Mouse (Mus musculus) stomach, embryonic 15.5 days (tissue): ENCODE measurements around the gene Cry2. TPM values are rescaled to one million over a fixed set of nuclear protein-coding genes. Genes with fewer than 3 reads are reported as not detected.
"Not testable (repeated sequence)": the region's sequence is repeated elsewhere in the genome, so short reads cannot be mapped to it uniquely, and the experiment has no call there.

Experiments
- ATAC-seq: fragments of 200-750 bp; cut with Nextera tagmentation; 2 replicates; pipeline ENCODE4 v1.8.0; 2017; ENCODE audit warnings: low read depth, moderate number of reproducible peaks, moderate TSS enrichment; ENCODE audit not compliant: insufficient read depth, low FRiP score
- H3K27ac ChIP-seq: fragments of 300-500 bp; sonication (generic); 2 replicates; pipeline ENCODE4 v1.5.1; 2015; ENCODE audit warnings: mild to moderate bottlenecking, inconsistent platforms
- H3K27me3 ChIP-seq: fragments of 300-500 bp; sonication (generic); replicated peaks from 2 replicates; pipeline ENCODE4 v1.6.1; 2015; ENCODE audit warnings: inconsistent platforms
- H3K36me3 ChIP-seq: fragments of 300-500 bp; sonication (generic); 2 replicates; pipeline ENCODE4 v1.6.1; 2015; ENCODE audit warnings: inconsistent platforms
- H3K4me1 ChIP-seq: fragments of 300-500 bp; sonication (generic); 2 replicates; pipeline ENCODE4 v1.6.1; 2015; ENCODE audit warnings: inconsistent platforms
- H3K4me2 ChIP-seq: fragments of 300-500 bp; sonication (generic); 2 replicates; pipeline ENCODE4 v1.6.1; 2015; ENCODE audit warnings: mild to moderate bottlenecking, inconsistent platforms
- H3K4me3 ChIP-seq: fragments of 300-500 bp; sonication (generic); replicated peaks from 2 replicates; pipeline ENCODE4 v1.5.1; 2015; ENCODE audit warnings: inconsistent platforms
- H3K9ac ChIP-seq: fragments of 300-500 bp; sonication (generic); 2 replicates; pipeline ENCODE4 v1.6.1; 2015; ENCODE audit warnings: inconsistent platforms
- H3K9me3 ChIP-seq: fragments of 300-500 bp; sonication (generic); 2 replicates; pipeline ENCODE4 v1.6.1; 2016; ENCODE audit warnings: inconsistent platforms
- WGBS: fragments of 180-500 bp; shearing (Covaris S2); methylation state at CpG from one replicate; pipeline ENCODE4 v1.1.7; 2015; 5-methylcytosine and 5-hydroxymethylcytosine counted together
- polyA plus RNA-seq: library from polyadenylated mRNA; unstranded; fragments of >200 nt; fragmentation: Nextera tagmentation; extraction: Ambion mirVana; gene quantifications from 2 replicates; pipeline ENCODE4 v1.2.1, GENCODE M21; 2015

Gene Cry2
- polyA plus RNA-seq, result 19.2 and 23.6 TPM in 2 replicates

GRCm38 (mm10) chr2:92433578-92434374 is at the start of gene Cry2:
Cry2 (minus strand) TSS chr2:92434043.
- Histone ChIP-seq H3K36me3 (no peaks in the 10 kb centered on the region), H3K27me3 (no peaks in the 10 kb centered on the region), H3K4me2 (peak within 1 kb of the TSS; percentile 92), H3K9ac (peak within 1 kb of the TSS; percentile 76), H3K27ac (peak within 1 kb of the TSS; percentile 67), H3K9me3 (no peaks in the 10 kb centered on the region), H3K4me1 (peaks cover 38% of the 10 kb centered on the region), H3K4me3 (peak within 1 kb of the TSS; percentile 89)
- 0% methylated on average over 76 of the region's 76 CpGs for WGBS
- ATAC-seq, result peak; percentile 97

- no peak overlapping the region for H3K9ac ChIP-seq
- 44% methylated on average over 5 of the region's 5 CpGs for WGBS
- H3K4me1 ChIP-seq, result no peaks in the 10 kb centered on the region
- H3K27me3 ChIP-seq, result peaks cover 18% of the 10 kb centered on the region; the same call in 1 of the 2 replicates
- no peaks in the 10 kb centered on the region for H3K36me3 ChIP-seq
- no peak overlapping the region for H3K27ac ChIP-seq
- H3K4me2 ChIP-seq, result no peak overlapping the region
- H3K9me3 ChIP-seq, result no peaks in the 10 kb centered on the region
- ATAC-seq, result no peak
- no peak overlapping the region for H3K4me3 ChIP-seq
Measured at GRCm38 (mm10) chr2:92483505-92483904, 49.7 kb upstream of the Cry2 start.

- H3K9me3 ChIP-seq, result no peaks in the 10 kb centered on the region
- no peak for ATAC-seq
- H3K9ac ChIP-seq, result no peak overlapping the region
Measured at GRCm38 (mm10) chr2:92482551-92482950, 48.7 kb upstream of the Cry2 start.

GRCm38 (mm10) chr2:92478313-92478688 is 44.5 kb upstream of the Cry2 start:
- Histone ChIP-seq H3K27me3 (no peaks in the 10 kb centered on the region), H3K9me3 (no peaks in the 10 kb centered on the region), H3K4me1 (peaks cover 7% of the 10 kb centered on the region; the same call in 1 of the 2 replicates), H3K4me3 (no peak overlapping the region), H3K27ac (no peak overlapping the region), H3K9ac (no peak overlapping the region), H3K36me3 (no peaks in the 10 kb centered on the region), H3K4me2 (no peak overlapping the region)
- 66% methylated on average over 4 of the region's 4 CpGs for WGBS
- no peak for ATAC-seq

More at GRCm38 (mm10) chr2:92482551-92482950, 48.7 kb upstream of the Cry2 start:
- Histone ChIP-seq H3K27me3 (peaks cover 18% of the 10 kb centered on the region; the same call in 1 of the 2 replicates), H3K4me1 (peaks cover 5% of the 10 kb centered on the region; the same call in 1 of the 2 replicates), H3K36me3 (no peaks in the 10 kb centered on the region), H3K27ac (no peak overlapping the region), H3K4me3 (no peak overlapping the region), H3K4me2 (no peak overlapping the region)
- 32% methylated on average over 1 of the region's 1 CpGs for WGBS

- WGBS, result 58% methylated on average over 12 of the region's 12 CpGs
- no peak overlapping the region; the same call in 1 of the 2 replicates for H3K4me2 ChIP-seq
- no peak overlapping the region for H3K9ac ChIP-seq
- no peak overlapping the region for H3K4me3 ChIP-seq
- H3K9me3 ChIP-seq, result no peaks in the 10 kb centered on the region
- H3K36me3 ChIP-seq, result no peaks in the 10 kb centered on the region
- peaks cover 7% of the 10 kb centered on the region; the same call in 1 of the 2 replicates for H3K4me1 ChIP-seq
- no peak for ATAC-seq
- no peaks in the 10 kb centered on the region for H3K27me3 ChIP-seq
- peak overlapping the region; percentile 63; the same call in 1 of the 2 replicates for H3K27ac ChIP-seq
Measured at GRCm38 (mm10) chr2:92477672-92478312, 43.9 kb upstream of the Cry2 start.

- 75% methylated on average over 7 of the region's 7 CpGs for WGBS
- H3K27ac ChIP-seq, H3K36me3 ChIP-seq, H3K4me1 ChIP-seq, H3K4me3 ChIP-seq, H3K27me3 ChIP-seq, H3K9me3 ChIP-seq, H3K4me2 ChIP-seq, H3K9ac ChIP-seq, ATAC-seq: not testable (repeated sequence)
Measured at GRCm38 (mm10) chr2:92476580-92476979, 42.7 kb upstream of the Cry2 start.

GRCm38 (mm10) chr2:92475711-92476110 is 41.9 kb upstream of the Cry2 start:
- 67% methylated on average over 2 of the region's 2 CpGs for WGBS
- Histone ChIP-seq H3K9ac (no peak overlapping the region), H3K4me3 (no peak overlapping the region), H3K4me1 (peaks cover 7% of the 10 kb centered on the region; the same call in 1 of the 2 replicates), H3K9me3 (no peaks in the 10 kb centered on the region), H3K27ac (no peak overlapping the region), H3K36me3 (no peaks in the 10 kb centered on the region), H3K27me3 (no peaks in the 10 kb centered on the region), H3K4me2 (no peak overlapping the region)
- ATAC-seq, result no peak

- peaks cover 7% of the 10 kb centered on the region; the same call in 1 of the 2 replicates for H3K4me1 ChIP-seq
- no peaks in the 10 kb centered on the region for H3K36me3 ChIP-seq
- no peak overlapping the region for H3K4me2 ChIP-seq
- no peak overlapping the region for H3K4me3 ChIP-seq
- H3K27me3 ChIP-seq, result no peaks in the 10 kb centered on the region
- 74% methylated on average over 3 of the region's 3 CpGs for WGBS
- no peaks in the 10 kb centered on the region for H3K9me3 ChIP-seq
- H3K9ac ChIP-seq, result no peak overlapping the region
- no peak for ATAC-seq
- H3K27ac ChIP-seq, result no peak overlapping the region
Measured at GRCm38 (mm10) chr2:92474920-92475319, 41.1 kb upstream of the Cry2 start.

GRCm38 (mm10) chr2:92471886-92472670 is 38.2 kb upstream of the Cry2 start:
- Histone ChIP-seq H3K4me1 (no peaks in the 10 kb centered on the region), H3K27me3 (no peaks in the 10 kb centered on the region), H3K27ac (no peak overlapping the region), H3K36me3 (no peaks in the 10 kb centered on the region), H3K9ac (no peak overlapping the region), H3K4me3 (no peak overlapping the region), H3K9me3 (no peaks in the 10 kb centered on the region), H3K4me2 (no peak overlapping the region)
- no peak for ATAC-seq
- WGBS, result 82% methylated on average over 12 of the region's 12 CpGs

GRCm38 (mm10) chr2:92464690-92465089 is 30.8 kb upstream of the Cry2 start:
- no peaks in the 10 kb centered on the region; the same call in 1 of the 2 replicates for H3K27me3 ChIP-seq
- H3K9ac ChIP-seq, result no peak overlapping the region
- ATAC-seq, result no peak
- WGBS, result 73% methylated on average over 3 of the region's 3 CpGs
- peaks cover 5% of the 10 kb centered on the region; the same call in 1 of the 2 replicates for H3K4me1 ChIP-seq
- H3K36me3 ChIP-seq, result no peaks in the 10 kb centered on the region
- H3K4me3 ChIP-seq, result no peak overlapping the region
- H3K9me3 ChIP-seq, result no peaks in the 10 kb centered on the region
- no peak overlapping the region for H3K4me2 ChIP-seq
- no peak overlapping the region for H3K27ac ChIP-seq

- ATAC-seq, result no peak
Measured at GRCm38 (mm10) chr2:92461215-92461614, 27.4 kb upstream of the Cry2 start.

More at GRCm38 (mm10) chr2:92461215-92461614, 27.4 kb upstream of the Cry2 start:
- peaks cover 30% of the 10 kb centered on the region for H3K4me1 ChIP-seq
- no peak overlapping the region for H3K4me3 ChIP-seq
- H3K27me3 ChIP-seq, result no peaks in the 10 kb centered on the region; the same call in 1 of the 2 replicates
- H3K9ac ChIP-seq, result no peak overlapping the region
- no peak overlapping the region for H3K27ac ChIP-seq
- H3K4me2 ChIP-seq, result no peak overlapping the region
- H3K36me3 ChIP-seq, result no peaks in the 10 kb centered on the region
- 81% methylated on average over 1 of the region's 1 CpGs for WGBS
- H3K9me3 ChIP-seq, result no peaks in the 10 kb centered on the region
